Mouse (Mus musculus) kidney, postnatal 25 days (tissue): ENCODE results near the gene Slc27a2.
"Not testable (repeated sequence)": the region's sequence is repeated elsewhere in the genome, so short reads cannot be mapped to it uniquely, and the experiment has no call there.

Source experiments
- DNase-seq, 2 experiments: peaks; one replicate each; pipeline ENCODE4 v3.0.0; 2021; ENCODE audit warnings: mixed read lengths in 2 of 2

Slc27a2 gene

GRCm38 (mm10) chr2:126552357-126553290, at the start of gene Slc27a2:
Gene Slc27a2 (plus strand): TSS chr2:126552407.
- DNase-seq, result peak; percentile 73 to 93

GRCm38 (mm10) chr2:126505156-126505555, 47.1 kb upstream of the Slc27a2 start:
- DNase-seq, result no peak

- no peak for DNase-seq
These were observed 44.7 kb upstream of the Slc27a2 start for GRCm38 (mm10) chr2:126507477-126507876.

GRCm38 (mm10) chr2:126508228-126508627, 44.0 kb upstream of the Slc27a2 start:
- DNase-seq, result no peak

GRCm38 (mm10) chr2:126515069-126515826, 37.0 kb upstream of the Slc27a2 start:
- DNase-seq, result no peak

- DNase-seq, result peak; percentile 83 to 86
These were observed 32.2 kb upstream of the Slc27a2 start for GRCm38 (mm10) chr2:126519872-126520581.

GRCm38 (mm10) chr2:126520828-126521227, 31.4 kb upstream of the Slc27a2 start:
- no peak for DNase-seq

GRCm38 (mm10) chr2:126521471-126521870, 30.7 kb upstream of the Slc27a2 start:
- no peak for DNase-seq

GRCm38 (mm10) chr2:126522056-126522455, 30.2 kb upstream of the Slc27a2 start:
- peak; percentile 68 to 74 for DNase-seq

- DNase-seq, result not testable (repeated sequence)
These were observed 29.0 kb upstream of the Slc27a2 start for GRCm38 (mm10) chr2:126523101-126523745.

- peak in 1 of 2 experiments; percentile 78 for DNase-seq
These were observed 27.9 kb upstream of the Slc27a2 start for GRCm38 (mm10) chr2:126524271-126524670.

GRCm38 (mm10) chr2:126527461-126527860, 24.7 kb upstream of the Slc27a2 start:
- DNase-seq, result no peak

- DNase-seq, result no peak
These were observed 21.6 kb upstream of the Slc27a2 start for GRCm38 (mm10) chr2:126530581-126530980.

- DNase-seq, result no peak
These were observed 14.6 kb upstream of the Slc27a2 start for GRCm38 (mm10) chr2:126537654-126538053.

GRCm38 (mm10) chr2:126540390-126540925, 11.7 kb upstream of the Slc27a2 start:
- peak; percentile 65 to 92 for DNase-seq

GRCm38 (mm10) chr2:126542211-126542610, 10.0 kb upstream of the Slc27a2 start:
- no peak for DNase-seq

- peak in 1 of 2 experiments; percentile 35 for DNase-seq
These were observed 6.9 kb upstream of the Slc27a2 start for GRCm38 (mm10) chr2:126545297-126545696.

GRCm38 (mm10) chr2:126546392-126546791, 5.8 kb upstream of the Slc27a2 start:
- no peak for DNase-seq

GRCm38 (mm10) chr2:126549681-126550080, 2.5 kb upstream of the Slc27a2 start:
- DNase-seq, result peak; percentile 36 to 67

- no peak for DNase-seq
These were observed 840 bp upstream of the Slc27a2 start for GRCm38 (mm10) chr2:126551244-126551890.

GRCm38 (mm10) chr2:126551896-126552295, 311 bp upstream of the Slc27a2 start:
- DNase-seq, result no peak

- DNase-seq, result peak in 1 of 2 experiments; percentile 43
These were observed 1.1 kb downstream of the Slc27a2 start for GRCm38 (mm10) chr2:126553291-126553639.
